Mouse (Mus musculus) kidney, adult 9 months (tissue): Measurements from ENCODE around the gene Srsf4.

Source experiments
- DNase-seq: peaks from one replicate; pipeline ENCODE4 v3.0.0; 2022

The Srsf4 gene

DNA sequence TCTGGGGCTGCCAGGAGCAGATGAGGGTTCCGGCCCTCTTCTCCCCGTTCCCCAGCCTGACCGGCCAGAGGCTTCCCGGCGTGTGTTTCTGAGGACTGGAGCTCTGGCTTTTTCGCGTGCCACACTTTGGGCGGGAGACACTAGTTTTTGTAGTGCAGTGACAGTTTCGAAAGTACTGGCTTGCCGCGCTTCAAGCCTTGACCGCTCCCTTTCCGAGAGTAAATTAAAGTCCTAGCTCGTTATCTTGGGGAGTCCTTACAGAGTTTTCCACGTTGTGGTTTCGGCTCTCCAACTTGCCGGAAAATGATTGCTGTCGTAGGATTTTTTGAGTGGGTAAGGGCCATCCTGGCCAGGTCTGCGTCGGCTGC lies 736 bp downstream of the Srsf4 start:
- DNase-seq, result no peak

DNA sequence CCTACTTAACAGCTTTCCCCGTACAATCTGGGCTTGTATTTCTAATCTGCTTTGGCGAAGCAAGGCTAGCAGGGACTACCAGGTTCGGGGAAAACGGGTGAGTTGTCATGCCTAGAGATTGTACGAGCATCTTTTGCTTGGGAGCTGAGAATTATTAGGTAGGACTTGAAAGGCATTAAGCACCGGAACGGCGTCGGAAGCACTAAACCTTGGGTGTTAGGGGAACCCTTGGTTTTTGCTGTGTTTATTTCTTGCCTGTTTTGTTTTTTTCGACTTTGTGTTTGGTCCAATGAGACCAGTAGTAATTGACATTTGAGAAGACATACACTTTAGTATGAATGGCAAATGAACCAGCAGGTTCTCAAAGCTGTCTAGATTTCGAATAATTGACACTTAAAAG lies 1.1 kb downstream of the Srsf4 start:
- DNase-seq, result no peak

DNA sequence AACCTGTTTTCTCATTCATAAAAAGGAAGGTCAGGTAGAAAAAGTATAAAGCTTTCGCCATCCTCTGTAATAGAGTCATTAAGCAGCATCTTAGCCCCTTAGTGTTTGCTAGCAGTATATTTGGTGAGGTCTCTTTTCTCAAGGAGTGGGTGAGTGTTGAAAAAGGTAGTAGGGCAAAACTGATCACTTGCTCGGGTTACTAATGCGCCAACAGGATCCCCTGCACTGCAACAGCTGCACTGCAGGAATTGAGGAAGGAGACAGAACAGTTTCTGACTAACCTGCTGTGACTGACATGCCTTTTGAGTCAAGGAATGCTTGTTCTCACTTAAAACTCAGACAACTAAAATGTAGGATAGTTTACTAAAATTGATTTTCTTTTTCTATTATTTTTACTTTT lies 1.8 kb downstream of the Srsf4 start:
- no peak for DNase-seq

DNA sequence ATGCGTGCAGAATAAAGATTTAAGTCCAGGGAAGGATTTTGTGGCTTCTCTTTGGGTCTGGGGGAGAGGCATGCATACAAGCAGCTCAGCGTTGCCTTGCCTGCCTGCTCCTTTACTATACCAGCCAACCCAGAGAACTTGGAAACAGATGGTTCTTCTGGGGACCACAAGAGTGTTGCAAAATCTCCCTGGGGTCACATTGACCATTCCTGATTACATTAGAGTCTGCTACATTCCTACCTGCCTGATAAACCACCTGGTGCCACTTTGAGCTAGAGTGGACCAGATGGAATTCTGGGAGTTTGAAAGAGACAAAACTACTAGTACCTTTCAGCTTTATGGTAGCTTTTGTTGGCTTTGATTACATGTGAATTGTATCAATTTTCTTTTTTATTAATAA lies 3.4 kb downstream of the Srsf4 start:
- no peak for DNase-seq

DNA sequence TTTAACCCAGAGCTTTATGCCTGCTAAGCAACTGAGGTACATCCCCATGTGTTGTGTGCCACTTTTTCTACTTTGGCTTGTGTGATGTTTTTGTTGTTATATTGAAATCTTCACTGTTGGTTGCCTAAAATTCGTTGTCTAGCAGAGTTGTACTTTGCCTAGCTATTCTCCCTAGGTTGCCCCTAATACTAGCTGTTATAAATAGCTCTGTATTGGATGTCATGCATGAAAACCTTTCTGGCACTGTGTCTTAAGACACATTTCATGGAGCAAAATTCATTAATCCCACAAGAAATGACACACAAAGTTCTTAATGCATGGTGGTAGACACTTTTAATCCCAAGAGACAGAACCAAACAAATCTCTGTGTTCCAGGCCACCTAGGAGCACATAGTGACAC lies 6.3 kb downstream of the Srsf4 start:
- DNase-seq, result peak; percentile 65

DNA sequence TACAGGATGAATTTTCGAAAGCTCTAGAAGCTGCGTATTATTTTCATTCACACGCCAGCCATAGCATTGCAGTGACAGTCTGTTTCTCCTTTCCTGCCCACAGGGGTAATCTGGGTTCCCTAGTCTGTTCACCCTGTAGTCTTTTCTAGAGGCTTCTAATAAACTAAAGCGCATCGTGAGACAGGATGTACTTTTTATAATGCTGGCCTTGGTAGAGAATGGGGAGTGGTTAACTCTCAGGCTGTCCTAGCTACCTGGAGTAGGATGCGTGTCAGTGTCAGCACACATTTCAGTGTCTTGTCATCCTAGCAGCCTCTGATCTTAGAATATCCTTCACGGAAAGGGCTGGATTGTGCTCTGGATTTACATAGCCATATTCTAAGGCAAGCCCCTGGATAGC lies 7.9 kb downstream of the Srsf4 start:
- no peak for DNase-seq

DNA sequence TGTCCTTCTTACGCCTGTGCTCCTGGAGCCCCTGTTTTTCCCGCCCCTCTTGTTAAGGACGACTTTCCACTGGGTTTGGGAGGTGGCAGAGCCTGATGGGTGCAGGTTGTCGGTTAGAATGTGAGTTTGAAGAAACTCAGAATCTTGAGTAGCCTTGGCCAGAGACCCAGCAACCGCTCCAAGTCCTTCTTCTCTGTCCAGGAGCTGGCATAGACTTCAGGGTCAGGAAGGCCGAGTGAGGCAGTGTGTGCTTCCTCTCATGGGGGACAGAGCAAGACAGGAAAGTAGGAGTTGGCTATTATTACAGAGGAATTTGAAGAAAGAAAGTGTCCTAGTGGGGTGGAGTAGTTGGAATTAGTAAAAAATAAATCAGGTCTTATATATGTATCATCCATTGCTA lies 10.2 kb downstream of the Srsf4 start:
- no peak for DNase-seq

DNA sequence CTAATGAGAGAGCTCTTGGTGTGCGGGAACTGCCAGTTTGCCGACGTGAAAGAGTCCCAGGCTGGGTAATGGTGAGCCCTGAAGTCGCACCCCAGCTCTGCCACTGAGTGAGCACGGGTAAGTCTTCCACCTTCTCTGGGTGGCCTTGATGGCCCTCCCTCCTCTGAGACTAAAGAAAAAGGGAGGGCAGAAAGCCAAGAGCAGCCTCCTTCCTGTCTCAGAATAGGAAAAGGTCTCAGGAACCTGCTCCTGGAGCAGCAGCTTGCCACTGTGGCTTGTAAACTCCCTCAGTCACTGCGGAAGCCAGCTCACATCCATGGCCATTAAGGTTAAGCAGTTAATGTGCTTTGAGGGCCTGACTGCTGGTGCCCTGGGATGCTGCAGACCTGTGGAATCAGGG lies 12.0 kb downstream of the Srsf4 start:
- DNase-seq, result peak; percentile 49

DNA sequence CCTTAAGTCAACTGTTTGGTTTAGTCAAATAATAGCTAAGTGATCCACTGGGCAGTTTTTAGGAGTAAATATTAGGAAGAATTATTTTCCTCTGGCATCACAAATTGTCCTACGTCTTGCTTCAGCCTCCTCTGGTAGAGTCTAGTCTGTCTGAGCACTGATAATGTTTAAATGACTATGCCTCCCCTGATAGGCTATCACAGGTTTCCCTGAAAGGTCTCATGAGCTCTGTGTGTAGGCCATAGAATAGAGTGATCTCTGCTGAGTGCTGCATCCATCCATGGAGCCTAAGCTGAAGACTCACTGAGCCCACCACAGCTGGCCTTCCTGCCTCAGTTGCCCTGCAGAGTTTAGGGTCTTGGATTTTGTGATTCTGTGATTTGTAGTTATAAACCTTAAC lies 15.1 kb downstream of the Srsf4 start:
- no peak for DNase-seq

DNA sequence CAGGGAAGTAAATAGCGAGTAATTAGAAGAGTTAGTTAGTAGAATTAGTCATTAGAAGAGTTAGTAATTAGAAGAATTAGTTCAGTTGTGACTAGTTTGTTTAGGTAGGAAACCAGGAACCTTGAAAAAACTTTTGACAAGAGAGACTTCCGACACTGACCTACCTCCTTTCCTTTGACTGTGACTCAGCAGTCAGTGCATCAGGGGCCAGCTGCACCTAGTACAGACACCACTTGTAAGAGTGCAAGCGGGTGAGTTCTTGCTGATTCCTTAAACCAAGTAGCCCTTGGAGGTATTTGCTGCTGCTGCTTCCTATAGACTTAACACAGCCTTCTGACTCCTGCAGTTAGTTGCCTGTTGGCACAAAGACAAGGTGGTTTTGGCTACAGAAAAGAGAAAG lies 17.3 kb downstream of the Srsf4 start:
- no peak for DNase-seq

DNA sequence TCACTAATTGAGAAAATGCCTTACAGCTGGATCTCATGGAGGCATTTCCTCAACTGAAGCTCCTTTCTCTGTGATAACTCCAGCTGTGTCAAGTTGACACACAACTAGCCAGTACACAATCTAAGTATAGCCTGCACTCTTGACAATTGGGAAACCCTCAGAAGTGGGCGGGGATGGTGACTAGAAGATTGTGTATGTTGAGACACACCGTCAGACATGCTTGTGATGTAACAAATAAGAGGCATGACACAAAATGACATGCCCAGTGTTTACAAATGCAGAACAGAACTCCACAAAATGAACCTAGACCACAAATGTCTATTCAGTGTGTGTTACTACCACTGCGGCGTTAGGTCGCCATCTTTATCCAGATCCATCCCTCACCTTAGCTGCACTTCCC lies 23.7 kb downstream of the Srsf4 start:
- DNase-seq, result no peak

DNA sequence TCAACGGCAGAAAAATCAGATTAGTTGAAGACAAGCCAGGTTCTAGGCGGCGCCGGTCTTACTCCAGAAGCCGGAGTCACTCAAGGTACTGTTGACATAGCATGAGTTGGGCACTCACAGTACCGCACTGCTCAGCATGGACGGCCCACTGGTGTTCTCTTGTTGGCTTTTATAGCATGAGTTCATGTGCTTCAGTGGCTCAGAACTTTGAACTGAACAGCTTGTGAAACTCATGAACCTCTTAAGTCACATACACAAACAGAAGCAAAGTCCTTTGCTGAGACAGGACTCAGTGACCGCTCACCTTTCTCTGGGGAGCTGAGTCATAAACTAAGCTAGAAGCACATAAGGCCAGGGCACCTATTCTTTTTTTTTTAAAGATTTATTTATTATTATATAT lies 24.4 kb downstream of the Srsf4 start:
- DNase-seq, result peak; percentile 91

DNA sequence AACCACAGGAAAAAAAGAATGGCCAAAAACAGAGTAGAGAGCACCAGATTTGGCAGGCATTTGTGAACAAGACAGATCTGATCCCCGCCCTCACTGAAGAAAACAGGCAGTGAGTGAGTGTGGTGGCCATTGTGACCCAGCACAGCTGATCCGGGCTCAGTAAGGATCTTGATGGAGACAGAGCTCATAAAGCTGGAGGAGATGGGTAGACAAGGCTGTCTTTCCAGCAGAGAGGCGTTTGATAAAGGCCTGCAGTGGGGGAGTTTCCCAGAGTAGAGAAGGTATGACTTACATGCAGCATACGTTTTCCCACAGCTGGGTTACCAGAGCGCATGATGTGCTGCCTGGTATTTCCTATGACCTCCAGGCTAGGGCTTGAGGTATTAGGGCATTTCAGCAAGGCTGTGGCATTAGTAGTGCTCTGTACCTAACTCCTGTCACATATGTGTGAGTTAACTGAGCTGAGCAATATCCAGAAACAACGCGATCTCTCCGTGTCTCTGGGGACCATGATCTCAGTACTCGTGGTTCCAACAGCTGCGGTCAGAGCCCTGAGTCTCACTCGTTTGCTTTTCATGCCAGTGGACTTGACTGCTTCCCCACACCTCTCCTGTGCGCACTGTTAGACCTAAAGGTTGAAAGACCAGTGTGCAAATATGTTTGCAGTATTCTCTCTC lies 25.2 kb downstream of the Srsf4 start:
- DNase-seq, result no peak

DNA sequence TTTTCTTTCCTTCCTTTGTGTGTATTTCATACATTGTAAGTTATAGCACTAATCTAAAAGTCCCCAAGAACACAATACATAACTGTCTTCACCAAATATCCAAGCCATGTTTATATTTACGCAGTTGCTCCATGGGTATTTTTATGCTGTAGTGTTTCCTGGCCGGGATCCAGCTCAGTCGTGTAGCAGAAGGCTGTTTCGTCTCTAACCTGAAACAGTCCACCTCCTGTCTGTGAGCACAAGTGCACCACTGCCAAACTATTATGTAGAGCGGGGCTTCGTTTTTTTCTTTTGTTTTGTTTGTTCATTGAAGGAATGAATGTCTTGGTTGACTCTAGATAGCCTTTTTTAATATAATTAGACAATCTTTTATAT lies 25.8 kb downstream of the Srsf4 start:
- DNase-seq, result no peak

DNA sequence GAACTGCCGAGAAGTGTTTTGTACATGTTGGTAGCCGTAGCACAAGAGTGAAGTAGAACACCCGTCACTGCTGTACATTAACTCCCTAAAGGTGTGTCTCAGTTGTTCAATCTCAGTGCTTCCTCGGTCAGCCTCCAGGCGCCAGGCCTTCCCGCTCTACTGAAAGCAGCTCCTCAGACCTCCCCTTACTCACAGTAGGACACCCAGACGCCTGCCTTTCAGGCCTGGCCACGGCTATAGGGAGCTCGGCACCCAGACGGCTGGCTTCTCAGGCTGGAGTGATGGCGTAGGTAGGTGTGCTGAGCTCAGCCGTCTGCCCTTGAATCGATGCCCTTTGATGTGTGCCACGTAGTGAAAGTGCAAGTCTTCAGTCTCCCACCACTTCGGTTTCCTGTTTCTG lies 27.7 kb downstream of the Srsf4 start:
- DNase-seq, result no peak

DNA sequence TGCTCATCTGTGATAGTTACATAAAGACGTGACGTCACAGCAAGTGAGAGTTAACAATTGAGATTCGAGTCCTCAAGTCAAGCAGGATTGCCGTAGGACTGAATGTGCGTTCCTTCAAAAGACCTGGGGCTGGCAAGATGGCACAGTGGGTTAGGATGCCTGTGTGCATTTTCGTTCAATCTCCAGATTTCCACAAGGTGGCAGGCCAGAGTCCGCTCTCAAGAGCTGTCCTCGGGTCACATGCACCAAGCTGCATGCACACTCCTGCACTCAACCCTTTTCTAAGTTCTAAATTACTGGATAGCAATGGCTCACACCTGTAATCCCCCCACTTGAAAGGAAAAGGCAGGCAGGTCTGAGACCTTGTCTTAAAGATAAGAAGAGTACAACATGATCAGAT lies 31.1 kb downstream of the Srsf4 start:
- peak; percentile 71 for DNase-seq

DNA sequence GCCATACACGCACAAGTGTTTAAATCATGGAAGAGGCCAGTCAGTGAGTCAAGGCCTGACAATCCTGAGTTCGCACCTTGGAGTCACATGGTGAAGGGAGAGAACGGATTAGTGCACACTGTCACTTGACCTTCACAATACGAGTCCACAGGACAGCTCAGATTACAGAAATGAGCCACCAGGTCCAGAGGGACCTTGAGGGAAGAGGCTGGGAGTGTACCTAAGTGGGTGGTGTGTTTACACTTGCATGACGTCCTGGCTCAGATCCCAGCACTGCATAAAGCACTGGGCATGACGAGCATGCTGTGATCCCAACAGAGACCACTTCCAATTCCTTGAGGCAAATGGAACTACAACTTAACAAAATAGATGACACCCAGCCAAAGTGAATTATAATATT lies 33.0 kb downstream of the Srsf4 start:
- no peak for DNase-seq

DNA sequence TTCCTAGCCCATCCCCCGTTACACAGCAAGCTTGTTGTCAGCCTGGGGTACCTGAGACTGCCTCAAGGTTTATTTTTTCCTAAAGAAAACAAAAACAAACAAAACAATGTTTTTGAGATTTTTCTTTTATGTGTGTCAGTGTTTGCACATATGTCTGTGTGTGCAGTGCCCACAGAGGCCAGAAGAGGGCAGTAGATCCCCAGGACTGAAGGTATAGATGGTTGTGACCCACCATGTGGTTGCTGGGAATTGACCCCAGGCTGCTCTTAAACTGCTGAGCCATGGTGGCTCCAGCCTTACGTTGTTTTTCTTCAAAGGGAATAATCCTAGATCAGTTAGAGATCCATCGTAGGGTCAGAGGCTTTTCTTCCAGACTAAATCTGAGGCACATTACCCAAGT lies 34.5 kb downstream of the Srsf4 start:
- no peak for DNase-seq

DNA sequence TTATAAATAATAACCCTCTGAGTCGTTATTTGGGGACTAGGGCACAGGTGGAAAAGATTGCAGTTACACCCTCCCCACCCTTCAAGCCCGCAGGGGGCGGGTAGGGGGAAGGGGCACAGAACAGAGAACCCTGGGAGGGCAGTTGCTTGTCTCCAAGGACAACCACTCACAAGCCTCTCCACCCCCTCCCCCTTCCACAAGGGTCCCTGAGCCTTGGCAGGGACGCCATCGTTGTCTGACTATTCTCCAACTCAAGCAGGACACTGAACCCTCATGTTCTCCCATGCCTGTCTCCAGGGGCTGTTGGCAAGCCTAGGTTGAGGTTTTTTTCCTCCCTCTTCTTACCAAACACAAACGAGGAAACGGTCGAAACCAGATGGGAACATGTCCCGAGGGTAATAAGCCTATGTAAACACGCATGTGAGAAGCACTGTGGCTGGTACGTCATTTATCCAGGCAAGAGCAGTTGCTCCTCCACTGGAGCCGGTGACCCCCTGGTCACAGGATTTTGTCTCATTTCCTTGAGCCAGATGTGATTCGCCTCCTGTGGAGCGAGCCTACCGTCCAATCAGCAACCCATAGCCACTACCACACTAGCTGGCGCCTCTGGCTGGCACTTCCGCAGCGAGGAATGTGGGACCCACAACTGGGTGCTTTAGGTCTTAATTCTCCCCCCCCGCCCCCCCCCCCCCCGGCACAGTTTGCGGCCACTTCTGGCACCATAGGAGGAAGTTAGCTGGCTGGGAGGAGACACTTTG lies 37.0 kb downstream of the Srsf4 start:
- DNase-seq, result peak; percentile 45

DNA sequence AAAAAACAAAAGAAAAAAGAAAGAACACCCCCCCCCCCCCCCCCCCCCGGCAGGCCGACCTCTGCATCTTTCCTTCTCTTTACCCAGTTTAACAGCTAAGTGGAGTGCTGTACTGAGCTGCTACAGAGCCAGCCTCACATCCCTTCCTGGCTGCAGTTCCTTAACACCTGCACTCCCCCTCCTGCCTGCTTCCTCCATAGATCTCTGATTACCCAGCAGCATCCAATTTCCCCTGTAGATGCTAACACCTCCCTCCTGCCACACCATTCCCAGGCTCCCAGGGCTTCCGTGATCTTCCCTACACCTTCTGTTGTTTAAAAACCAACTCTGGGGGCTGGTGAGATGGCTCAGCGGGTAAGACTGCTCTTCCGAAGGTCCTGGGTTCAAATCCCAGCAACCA lies 38.1 kb downstream of the Srsf4 start:
- DNase-seq, result no peak

DNA sequence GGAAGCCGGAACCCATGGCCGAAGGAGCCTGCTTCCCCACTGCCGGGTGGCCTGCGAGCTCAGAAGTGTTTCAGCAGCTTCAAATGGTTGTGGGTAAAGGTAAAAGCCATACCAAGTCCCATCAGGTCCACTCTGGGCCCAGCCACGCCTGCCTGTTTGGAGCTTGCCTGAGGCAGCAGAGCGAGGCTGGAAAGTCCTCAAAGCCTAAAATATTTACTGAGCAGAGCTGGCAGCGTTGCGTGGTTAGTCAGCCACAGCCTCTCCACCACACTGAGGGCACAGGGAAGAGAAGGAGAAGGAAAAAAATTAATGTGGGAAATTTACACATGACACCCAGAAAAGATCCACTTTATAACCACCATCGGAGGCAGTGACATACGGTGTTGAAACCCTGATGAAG lies 40.1 kb downstream of the Srsf4 start:
- no peak for DNase-seq

DNA sequence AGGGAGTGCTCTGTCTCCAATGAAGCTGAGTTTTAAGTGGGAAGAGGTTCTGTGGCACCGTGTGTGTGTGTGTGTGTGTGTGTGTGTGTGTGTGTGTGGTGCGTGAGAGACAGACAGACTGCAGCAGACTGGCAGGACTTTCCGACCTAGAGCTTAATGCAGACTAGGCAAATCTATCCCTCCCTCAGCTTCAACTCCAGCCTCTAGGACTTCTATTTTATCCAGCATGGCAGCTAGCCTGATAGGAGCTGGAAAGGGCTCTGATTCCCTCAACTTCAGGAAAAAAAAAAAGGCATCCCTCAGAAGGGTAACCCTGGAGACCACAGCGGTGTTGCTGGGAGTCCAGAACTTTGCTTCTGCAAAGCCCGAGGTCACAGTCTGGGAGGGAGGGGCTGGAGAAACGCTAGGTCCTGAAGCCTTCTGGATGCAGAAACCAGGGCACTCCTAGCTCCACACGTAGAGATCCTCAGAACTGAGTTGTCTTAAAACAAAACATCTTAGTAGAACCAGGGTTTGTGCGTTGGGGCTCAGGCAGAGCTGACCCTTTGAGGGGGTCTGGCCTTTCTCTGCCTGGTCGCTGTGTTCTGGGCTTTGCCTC lies 40.7 kb downstream of the Srsf4 start:
- no peak for DNase-seq

DNA sequence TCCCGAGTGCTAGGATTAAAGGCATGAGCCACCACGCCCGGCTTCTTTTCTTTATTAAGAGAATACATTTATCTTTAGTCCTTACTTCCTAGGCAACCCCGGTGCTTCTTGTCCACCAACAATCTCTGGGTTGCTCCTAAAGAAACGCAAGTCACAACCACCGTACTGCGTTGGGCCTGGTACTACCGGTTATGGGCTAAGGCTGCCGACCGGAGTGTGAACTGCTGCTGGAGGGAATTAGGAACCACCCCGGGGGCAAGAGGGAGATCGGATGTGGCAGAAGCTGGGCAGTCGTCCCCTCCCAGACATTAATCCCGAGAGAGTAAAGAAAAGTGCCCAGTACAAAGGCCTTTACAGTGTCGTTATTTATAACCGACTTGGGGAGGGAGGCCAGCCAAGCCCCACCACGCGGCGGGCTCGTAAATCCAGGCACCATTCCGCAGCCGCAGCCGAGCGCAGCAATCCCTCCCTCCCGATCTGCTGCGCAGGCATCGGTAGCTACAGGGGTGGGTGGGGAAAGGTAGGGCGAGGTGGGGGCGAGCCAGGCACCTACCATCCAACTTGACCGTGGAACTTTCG lies 41.6 kb downstream of the Srsf4 start:
- peak; percentile 53 for DNase-seq

DNA sequence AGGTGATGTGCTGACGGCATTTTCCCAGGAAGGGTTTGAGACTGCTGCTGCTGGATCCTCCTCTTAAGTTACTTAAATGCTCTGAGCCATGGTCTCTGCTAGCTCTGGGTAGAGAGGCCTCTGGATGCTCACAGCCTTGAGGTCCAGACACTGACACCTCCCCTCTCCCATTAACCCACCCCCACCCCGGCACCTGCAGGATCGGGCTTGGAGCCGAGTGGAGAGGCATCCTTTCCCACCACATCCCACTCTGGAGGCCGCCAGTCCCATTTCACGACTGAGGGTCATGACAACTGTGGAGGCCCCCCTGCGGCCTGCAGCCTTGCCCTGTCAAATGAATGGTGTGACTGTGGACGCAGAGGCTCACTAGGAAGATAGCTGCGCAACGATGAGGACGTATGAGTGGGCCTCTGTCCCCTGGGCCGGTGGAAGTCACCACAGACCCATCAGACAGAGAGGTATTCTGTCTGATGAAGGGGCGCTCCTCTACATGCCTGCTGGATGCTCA lies 42.5 kb downstream of the Srsf4 start:
- no peak for DNase-seq
